Comparison of ENCODE assay signal across 19 mouse cellular contexts in genomic region chr6:143788446-143788845, GRCm38 (mm10).
DNase-seq lines count a peak whose midpoint lies in the region.
"Had no signal": no experiment of that assay in that cellular context is flagged by ENCODE, and none has a peak within 500 bp of the region (broad histone marks: within the 10 kb centered on the region; RNA-seq: fewer than 3 reads in every experiment).

No protein-coding gene starts in this region.

- DNase-seq in frontal cortex, adult 2 months (ENCODE audit: extremely low spot score in 1 of 2, low spot score in 1 of 2), result peak; percentile 8 to 57
- DNase-seq in frontal cortex, postnatal 25 days (ENCODE audit: low spot score in 2 of 2), result no peak
- peak; percentile 21 for DNase-seq in right cerebral cortex, adult 18-20 months
- no peak for DNase-seq in right cerebral cortex, postnatal 25 days
- peak; percentile 69 for DNase-seq in NIH3T3 (ENCODE audit: low read depth)
- DNase-seq in kidney, adult 18-20 months, result no peak
- DNase-seq in spleen, postnatal 10 days (ENCODE audit: low spot score in 2 of 2), result no peak
- DNase-seq: adrenal gland, adult 8-10 months; adrenal gland, postnatal 36 days; cerebellum, adult 11-12 months; cerebellum, adult 8-10 months; cerebellum, postnatal 10 days; cerebellum, postnatal 36 days; embryo, embryonic 11 days; gastrocnemius, postnatal 10 days; gastrocnemius, postnatal 36 days; heart, adult 2 months; heart, postnatal 14 days; heart, postnatal 4 days had no signal

Comparison
In these comparisons a context has a peak if more than half of its experiments do, and no peak if none do; other contexts are left out.
1. DNase-seq: peak in frontal cortex, adult 2 months (2 of 2), right cerebral cortex, adult 18-20 months (single experiment) and NIH3T3 (single experiment); none in frontal cortex, postnatal 25 days (0 of 2), right cerebral cortex, postnatal 25 days (single experiment), kidney, adult 18-20 months (single experiment) and spleen, postnatal 10 days (0 of 2).